Mouse (Mus musculus) ES-CJ7 (cell line): ENCODE measurements around the gene Wnt3a.

Source experiments
- DNase-seq: peaks from one replicate; pipeline ENCODE4 v3.0.0; 2011; ENCODE audit warnings: low read depth, low spot score

Wnt3a gene

GRCm38 (mm10) chr11:59263870-59264563 is 26.5 kb downstream of the Wnt3a start:
- no peak for DNase-seq

DNA sequence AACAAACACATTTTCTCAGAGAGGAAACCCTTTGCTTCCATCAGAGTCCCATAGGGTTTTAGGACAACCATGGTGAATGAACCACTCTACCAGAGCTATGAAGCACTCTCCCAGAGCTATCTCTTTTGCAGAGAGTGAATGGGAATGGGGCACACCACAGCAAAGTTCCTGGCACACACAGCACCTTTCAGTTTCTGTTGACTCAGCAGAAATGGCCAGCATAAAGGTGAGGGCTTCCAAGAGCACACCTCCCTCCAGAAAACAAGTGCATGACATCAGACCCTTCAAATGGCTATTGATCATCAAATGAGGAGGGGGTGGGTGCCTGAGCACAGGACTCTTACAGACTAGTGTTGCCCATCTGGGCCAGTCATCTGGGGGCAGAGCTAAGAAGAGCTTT is 28.2 kb downstream of the Wnt3a start:
- no peak for DNase-seq

DNA sequence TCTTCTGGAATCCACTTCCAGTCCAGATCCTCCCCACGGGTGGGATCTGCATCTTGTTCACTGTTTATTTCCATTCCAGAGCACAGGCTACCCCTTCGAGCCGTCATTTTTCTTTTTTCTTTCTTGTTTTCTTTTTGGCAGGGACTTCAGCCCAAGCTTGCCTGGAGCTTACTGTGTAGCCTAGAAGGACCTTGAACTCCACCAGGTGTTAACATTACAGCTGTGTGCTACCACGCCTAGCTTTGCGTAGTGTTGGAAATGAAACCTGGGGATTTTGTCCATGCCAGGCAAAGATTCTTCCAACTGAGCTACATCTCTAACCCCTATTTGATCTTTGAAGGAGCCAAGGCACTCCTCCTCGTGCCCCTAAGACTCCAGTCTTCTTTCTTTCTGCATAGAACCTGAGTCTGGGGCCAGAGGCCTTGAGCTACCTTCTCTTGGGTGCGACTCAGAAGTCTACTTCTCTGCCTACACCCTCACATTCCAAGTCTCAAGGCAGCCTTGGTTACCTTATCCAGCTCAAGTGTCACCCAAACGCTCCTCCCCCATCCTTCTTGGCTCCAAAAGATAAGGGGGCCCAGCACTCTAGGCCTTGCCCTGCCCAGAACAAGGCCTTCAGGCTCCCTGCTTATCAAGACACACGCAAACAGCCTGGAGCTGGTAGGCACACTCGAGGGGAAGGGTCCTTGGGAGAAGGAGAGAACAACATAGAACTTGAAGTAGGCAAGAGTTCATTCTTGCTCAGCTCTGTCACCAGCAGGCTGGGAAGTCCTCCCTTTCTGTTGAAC is 29.7 kb downstream of the Wnt3a start:
- no peak for DNase-seq

DNA sequence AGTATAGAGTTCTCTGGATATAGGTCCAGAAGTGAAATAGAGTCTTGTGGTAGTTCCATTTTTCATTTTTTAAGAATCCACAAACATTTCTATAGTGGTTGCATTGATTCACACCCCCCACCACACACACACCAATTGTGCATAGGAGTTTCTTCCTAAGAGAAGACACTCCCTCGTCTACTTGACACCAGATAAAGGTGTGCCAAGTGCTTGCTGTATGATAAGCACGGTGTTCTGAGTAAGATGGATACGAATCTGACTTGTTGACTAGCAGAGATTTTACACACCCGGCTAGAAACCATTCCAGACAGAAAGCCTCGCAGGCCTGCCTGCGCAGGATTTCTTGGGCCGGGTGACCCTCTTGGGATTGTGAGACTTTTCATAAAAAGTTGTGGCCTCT is 30.9 kb downstream of the Wnt3a start:
- DNase-seq = no peak

DNA sequence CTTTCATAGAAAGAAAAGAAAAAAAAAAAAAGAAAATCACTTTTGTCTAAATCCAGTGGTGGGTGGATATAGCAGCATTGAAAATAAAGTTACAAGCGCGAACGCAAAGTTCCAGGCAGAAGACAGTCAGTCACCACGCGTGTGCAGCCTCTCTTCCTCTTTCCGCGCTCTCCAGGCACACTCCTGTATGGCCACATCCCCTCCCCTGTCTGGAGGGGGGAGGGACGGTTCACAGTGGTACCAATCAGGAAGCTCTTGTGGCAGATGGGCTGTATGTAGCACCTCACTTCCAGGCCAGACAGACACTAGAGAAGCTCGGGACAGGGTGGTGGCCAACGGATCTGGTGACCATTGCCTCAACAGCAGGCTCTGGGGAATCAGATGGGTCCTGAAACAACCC is 42.5 kb downstream of the Wnt3a start:
- DNase-seq = no peak

DNA sequence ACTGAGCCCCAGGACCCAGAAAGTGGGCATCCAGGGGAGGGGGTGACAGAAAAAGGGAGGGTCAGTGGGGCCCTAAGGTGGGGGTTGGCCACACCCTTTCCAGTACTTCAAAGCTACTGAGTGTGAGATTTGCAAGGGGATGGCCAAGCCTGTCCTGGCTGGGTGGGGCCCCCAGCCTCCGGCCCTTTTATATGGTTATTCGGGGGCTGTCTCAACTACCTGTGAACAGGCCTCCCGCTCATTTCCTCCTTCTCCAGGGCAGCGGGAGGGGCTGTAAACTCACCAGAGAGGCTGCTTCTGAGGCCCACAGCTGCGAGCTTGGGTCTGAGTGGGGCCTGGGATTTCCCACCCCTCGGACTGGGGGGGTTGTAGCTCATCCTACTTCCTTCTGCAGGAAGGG is 46.7 kb downstream of the Wnt3a start:
- peak; percentile 62 for DNase-seq

DNA sequence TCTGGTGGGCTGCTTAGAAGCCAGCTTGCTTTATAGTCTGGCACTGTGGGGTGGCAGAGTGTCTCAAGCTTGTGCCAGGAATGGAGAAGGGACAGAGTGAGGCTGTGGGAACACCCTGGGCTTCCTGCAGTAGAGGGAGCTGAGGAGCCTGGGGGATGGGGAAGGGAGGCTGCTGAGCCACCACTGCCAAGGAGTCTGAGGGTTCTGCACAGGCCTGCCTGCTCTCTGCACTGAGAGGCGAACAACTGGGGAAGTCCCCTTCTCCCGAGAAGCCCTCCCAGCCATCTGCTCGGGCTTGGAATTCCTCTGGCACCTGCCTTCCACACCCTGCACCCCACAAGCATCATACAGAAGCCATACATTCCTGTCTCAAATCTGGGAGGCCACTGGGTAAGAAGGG is 48.7 kb downstream of the Wnt3a start:
- no peak for DNase-seq

- DNase-seq = no peak
These were observed 50.8 kb downstream of the Wnt3a start for GRCm38 (mm10) chr11:59239796-59240195.

DNA sequence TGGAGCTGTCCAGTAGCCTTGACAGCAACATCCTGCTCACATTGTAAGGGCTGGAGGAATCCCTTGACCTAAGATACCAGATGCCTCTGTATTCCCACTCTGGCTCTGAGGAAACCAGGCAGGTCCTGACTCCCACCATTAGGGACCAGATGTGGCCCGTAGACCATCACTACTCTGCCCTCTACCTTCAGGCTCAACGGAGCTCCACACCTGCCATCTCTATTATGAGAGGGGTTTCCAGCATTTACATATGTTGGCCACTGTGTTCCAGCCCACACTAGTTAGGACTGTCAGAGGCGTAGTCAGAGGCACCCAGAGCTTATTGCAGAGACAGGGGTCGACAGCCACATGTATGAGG is 51.1 kb downstream of the Wnt3a start:
- no peak for DNase-seq

DNA sequence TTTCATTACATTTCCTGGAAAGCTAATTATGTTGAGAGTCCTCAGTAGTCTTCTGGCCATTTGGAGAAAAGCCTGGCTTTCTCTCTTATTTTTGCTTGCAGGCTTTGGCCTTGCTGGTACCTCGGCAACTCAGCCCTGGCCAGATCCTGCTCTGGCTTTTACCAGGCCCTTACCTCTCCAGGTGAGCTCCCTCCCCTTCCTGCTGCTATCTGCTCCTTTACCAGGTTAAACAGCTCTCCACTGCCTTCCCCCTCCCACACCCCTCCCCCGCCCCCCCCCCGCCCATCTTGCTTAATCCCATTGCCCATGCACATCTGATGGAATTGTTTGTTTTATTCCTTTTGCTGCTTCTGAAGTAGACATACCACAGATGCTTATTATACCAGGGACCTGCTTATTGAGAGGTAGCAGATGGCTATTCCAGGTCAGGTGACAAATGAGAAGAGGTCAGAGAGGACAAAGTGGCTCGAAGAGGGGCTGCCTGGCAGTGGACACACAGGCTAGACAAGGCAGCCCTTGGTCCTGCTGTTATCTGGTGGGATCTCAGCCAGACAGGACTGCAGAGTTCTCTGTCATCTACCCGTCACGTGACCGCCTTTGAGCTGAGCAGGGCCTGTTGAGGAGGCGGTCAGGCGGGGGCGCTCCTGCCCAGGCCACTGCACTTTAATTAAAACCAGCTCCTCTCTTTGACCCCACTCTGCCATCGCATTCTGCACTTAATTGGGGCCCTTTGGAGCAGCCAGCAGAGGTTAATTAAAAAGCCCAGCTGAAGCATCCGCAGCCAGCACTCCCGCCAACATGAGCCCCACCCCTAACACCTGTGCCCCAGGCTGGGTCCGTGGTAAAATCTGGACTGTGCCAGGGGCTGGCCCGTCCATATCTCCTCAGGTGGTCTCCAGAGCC is 51.8 kb downstream of the Wnt3a start:
- peak; percentile 49 for DNase-seq

DNA sequence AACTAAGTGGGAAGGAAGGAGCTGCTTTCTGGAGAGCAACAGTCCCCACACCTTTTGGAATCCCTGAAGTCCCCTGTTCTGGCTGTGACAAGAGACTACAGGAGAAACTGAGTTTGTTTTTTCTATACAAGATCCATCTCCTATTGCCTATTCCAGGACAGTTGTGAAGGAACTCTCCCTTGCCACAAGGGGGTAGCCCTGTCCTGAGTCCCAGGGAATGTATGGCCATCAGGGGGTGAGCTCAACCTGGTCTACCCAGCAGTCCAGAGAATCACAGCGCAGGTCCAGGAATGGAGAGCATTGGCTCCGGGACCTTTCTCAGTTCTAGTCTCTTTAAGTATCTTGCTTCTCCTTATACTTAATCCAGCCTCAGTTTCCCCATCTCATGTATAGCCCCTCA is 57.8 kb downstream of the Wnt3a start:
- peak; percentile 59 for DNase-seq

DNA sequence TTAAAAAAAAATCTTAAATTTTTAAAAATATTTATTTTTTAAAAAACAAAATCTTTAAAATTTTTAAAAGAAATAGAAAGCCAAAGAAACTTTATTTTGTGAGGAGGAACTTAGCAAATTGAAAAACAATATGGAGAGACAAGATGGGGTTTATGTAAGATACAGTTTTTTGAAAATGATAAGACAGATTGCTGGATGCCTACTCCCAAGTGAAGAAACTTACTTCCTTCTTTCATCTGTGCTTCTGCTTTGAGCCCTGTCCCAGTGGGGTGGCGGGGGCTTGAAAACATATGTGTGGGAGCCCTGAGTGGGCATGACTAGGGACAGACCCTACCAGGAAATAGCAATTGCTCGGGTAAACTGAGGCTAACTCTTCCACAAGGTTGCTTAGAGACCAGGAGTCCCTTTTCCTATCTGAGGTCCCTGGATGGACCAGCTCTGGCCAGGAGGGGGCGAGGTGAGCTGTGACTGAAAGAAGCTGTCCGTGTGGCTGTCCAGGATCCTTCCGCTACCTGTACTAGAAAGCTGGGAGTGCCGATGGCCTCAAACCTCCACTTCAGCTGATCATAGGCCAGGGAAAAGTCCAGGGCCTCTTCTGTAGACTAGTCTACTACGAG is 60.3 kb downstream of the Wnt3a start:
- peak; percentile 80 for DNase-seq

DNA sequence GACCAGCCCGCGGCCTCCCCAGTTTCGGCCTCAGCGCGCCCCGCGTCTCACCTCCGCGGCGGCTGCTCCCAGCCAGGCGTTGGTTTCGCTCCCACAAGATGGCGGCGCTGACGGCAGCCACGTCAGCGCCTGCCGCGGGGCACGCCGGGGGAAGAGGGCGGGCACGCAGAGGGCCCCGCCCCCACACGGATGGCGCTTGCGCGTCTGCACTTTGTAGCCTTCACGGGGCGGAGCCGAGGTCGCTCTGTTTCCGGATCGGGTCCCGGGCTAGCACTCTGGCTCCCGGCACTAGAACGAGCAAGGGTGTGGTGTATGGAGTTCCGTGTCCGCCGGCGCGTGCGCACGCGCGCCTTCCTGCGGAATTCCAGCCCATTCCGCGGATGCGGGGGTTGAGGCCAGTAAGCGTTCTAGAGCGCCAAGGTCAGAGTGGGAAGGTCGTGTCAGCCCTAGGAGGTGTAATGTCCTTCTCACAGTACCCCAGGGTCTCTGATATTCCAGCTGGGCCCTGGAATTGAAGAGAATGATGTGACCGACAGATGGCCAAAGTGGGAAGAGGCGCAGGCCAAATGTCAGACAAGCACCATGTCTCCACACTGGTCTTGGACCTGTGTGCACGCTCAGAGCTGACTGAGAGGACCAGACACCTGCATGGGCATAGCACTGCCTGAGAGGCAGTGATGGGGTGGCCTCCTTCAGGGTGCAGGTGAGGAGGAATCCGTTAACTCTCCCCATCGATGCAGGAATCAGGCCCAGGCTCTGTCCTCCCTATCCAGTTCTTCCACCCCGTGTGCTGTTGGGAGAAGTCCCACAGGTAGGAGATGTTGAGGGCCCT is 62.2 kb downstream of the Wnt3a start, which contains the start of gene Arf1:
Gene Arf1, minus strand, starts transcription at position 149 of the 832 bp plus-strand sequence.
- DNase-seq = peak; percentile 99

DNA sequence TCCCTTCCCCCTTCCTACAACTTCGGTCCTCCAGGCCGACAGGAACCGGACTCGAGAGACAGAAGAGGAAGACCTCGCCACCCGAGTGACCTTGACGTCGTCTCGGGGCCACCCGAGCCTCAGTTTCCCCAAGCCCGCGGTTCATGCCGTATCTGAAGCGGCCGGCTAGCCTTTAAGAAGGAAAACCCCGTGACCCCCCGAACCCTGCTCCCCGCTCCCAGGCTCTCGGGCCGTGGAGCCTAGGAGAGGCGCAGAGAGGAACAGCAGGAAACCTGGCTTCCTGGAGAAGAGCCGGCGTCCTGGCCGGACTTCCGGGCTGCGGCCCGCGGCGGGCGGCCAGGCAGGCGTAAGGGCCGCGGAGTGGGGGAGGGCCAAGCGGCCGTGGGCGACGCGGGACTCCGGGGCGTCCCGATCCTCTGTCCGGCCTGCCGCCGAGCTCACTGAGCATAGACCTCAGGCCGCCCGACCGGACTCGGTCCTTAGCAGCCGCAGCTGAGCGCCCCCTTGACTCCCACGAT is 62.9 kb downstream of the Wnt3a start:
- no peak for DNase-seq

DNA sequence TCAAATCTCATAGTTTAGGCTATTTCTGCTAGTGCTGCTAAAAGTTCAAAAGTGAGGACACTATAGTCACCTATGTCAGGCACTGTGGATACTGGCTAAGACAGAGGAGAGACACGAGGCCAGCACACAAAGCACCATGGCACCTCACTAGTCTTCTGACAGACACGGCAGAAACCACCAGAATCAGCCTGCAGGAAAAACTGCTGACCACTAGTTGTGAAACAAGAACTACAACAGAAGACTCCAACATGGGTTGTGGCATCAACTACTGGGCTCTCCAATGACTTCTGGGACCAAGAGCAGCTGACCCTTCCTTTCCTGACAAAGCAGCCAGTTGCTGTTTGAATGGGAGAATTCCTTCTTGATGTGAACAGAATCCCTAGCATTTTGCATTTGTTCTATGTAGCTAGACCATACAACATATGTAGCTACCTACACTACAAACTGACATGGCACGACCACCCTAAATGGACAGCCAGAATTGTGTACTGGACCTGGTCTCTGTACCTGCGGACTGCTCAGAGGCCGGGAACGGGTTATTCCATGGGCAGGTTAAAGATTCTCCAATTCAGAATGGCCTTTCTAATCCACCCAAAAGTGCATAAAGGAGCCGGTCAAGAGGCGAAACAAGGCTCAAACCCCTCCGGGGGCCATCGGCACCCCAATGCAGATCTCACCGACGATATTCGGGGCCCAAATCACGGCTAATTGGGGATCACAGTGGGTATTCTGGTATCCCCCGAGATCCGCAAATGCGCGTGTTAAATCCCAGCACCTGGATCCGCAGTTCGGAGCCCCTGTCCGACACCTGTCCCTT is 63.6 kb downstream of the Wnt3a start:
- DNase-seq = no peak

DNA sequence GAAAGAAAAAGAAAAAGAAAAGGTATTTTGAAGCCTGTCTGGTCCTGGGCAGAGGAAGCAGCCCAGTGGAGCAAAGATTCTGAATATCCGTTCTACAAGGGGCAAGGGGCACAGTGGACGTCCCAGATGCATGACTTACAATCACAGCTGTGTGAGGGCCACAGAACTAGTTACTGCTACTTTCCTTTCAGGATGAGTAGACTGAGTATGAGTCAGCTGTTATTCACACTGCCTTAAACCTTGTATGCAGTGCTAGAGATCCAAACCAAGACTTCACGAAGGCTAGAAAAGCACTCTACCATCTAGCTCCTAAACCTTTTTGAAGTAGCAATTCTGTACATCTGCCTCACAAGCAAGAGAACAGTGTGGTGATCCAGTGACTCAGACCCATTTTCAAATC is 64.3 kb downstream of the Wnt3a start:
- DNase-seq = no peak

DNA sequence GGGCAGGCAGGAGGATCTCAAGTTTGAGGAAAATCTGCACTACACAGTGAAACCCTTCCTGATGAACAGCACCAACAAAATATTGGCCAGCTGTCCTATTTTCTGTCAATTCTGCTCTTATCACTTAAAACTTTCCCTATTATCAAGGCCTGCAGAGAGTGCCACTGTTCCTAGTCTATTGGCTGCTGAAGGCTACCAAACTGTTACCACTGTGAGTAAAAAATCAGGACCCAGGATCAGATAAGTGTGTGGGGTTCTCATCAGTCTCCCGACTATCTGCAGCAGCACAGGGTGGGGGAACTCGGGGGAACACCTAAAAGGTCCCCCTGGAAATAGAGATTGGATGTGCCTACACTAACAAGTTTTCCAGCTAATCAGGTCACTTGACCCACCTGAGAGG is 65.4 kb downstream of the Wnt3a start:
- DNase-seq = no peak

- no peak for DNase-seq
These were observed 66.1 kb downstream of the Wnt3a start for GRCm38 (mm10) chr11:59224470-59224869.

GRCm38 (mm10) chr11:59224025-59224424 is 66.5 kb downstream of the Wnt3a start:
- no peak for DNase-seq

- no peak for DNase-seq
These were observed 68.2 kb downstream of the Wnt3a start for GRCm38 (mm10) chr11:59222306-59222705.
